Mouse (Mus musculus) forebrain, embryonic 10.5 days (tissue): ENCODE data around the gene Cyp46a1. TPM values are rescaled to one million over a fixed set of nuclear protein-coding genes. Genes with fewer than 3 reads are reported as not detected.
A peak's percentile ranks its signal among the peaks of the same experiment; 100 is the strongest.

Experiments used
- DNase-seq: peaks from one replicate; pipeline ENCODE4 v3.0.0-alpha.2; 2017; ENCODE audit warnings: low spot score; ENCODE audit errors: extremely low spot score
- H3K27ac ChIP-seq: fragments of 300-500 bp; sonication (generic); 2 replicates; pipeline ENCODE4 v1.5.1; 2016; ENCODE audit warnings: mild to moderate bottlenecking
- H3K27me3 ChIP-seq: fragments of 300-500 bp; sonication (generic); 2 replicates; pipeline ENCODE4 v1.6.1; 2016; ENCODE audit warnings: mild to moderate bottlenecking; ENCODE audit not compliant: poor library complexity, severe bottlenecking
- H3K36me3 ChIP-seq: fragments of 300-500 bp; sonication (generic); replicated peaks from 2 replicates; pipeline ENCODE4 v1.6.1; 2016; ENCODE audit warnings: mild to moderate bottlenecking, moderate library complexity
- H3K4me1 ChIP-seq: fragments of 300-500 bp; sonication (generic); 2 replicates; pipeline ENCODE4 v1.6.1; 2016
- H3K4me3 ChIP-seq: fragments of 300-500 bp; sonication (generic); 2 replicates; pipeline ENCODE4 v1.5.1; 2016; ENCODE audit warnings: mild to moderate bottlenecking, moderate library complexity
- H3K9me3 ChIP-seq: fragments of 300-500 bp; sonication (generic); 2 replicates; pipeline ENCODE4 v1.6.1; 2016; ENCODE audit warnings: mild to moderate bottlenecking, moderate library complexity
- WGBS: fragments of 180-500 bp; shearing (Covaris S2); methylation state at CpG from one replicate; pipeline ENCODE4 v1.1.7; 2016; 5-methylcytosine and 5-hydroxymethylcytosine counted together
- polyA plus RNA-seq: library from polyadenylated mRNA; unstranded; fragments of >200 nt; fragmentation: Nextera tagmentation; extraction: Ambion mirVana; gene quantifications from 2 replicates; pipeline ENCODE4 v1.2.1, GENCODE M21; 2016

Gene Cyp46a1
- polyA plus RNA-seq, 1 experiment from 2014 or later = 19.4 TPM

DNA sequence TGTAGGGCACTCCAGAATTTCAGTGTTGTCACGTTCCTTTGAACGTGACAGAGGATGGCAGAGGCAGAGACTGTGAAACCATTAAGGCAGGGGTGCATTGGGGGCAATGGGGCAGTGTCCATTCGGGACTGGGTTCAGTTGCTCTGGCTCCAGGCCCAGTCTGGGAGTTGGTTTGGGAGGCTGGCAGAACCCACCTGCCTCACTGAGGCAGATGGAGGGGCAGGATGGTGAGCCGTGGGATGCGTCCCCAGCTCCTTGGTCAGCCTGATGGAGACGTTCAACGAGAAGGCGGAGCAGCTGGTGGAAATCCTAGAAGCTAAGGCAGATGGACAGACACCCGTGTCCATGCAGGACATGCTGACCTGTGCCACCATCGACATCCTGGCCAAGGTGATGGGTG, 16.8 kb downstream of the Cyp46a1 start:
- Histone ChIP-seq H3K36me3 (peaks cover 9% of the 10 kb centered on the region; the same call in 1 of the 2 replicates), H3K4me3 (no peak overlapping the region), H3K4me1 (peaks cover 22% of the 10 kb centered on the region), H3K9me3 (peaks cover 5% of the 10 kb centered on the region; the same call in 1 of the 2 replicates), H3K27me3 (peaks cover 62% of the 10 kb centered on the region), H3K27ac (no peak overlapping the region)
- 94% methylated on average over 10 of the region's 10 CpGs for WGBS
- no peak for DNase-seq

GRCm38 (mm10) chr12:108352371-108353136, 18.4 kb downstream of the Cyp46a1 start:
- H3K36me3 ChIP-seq = peaks cover 9% of the 10 kb centered on the region; the same call in 1 of the 2 replicates
- H3K27me3 ChIP-seq = peaks cover 62% of the 10 kb centered on the region
- H3K9me3 ChIP-seq = peaks cover 6% of the 10 kb centered on the region; the same call in 1 of the 2 replicates
- no peak for DNase-seq
- peak overlapping the region; percentile 42 for H3K4me3 ChIP-seq
- WGBS = 8% methylated on average over 35 of the region's 35 CpGs
- H3K27ac ChIP-seq = peak overlapping the region; percentile 49; the same call in 1 of the 2 replicates
- H3K4me1 ChIP-seq = peaks cover 22% of the 10 kb centered on the region

DNA sequence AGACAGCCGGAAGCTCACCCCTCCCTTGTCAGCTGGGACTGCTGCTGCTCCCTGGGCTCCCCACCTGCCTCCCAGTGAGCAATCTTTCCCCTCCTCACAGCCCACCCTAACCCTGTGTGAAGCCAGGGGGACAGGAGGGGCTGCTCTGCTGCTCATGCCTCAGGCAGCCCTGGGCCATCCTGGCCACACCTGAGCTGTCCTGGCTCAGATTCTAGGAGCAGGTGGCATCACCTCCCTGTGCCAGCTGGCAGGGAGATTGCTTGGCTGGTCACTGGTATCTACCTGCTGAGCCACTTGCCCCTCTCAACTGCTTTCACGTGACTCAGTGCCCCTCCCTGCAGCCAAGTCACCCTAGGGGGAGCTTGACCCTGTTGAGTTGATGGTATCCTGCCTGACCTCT, 20.1 kb downstream of the Cyp46a1 start:
- Histone ChIP-seq H3K4me3 (no peak overlapping the region), H3K27me3 (peaks cover 54% of the 10 kb centered on the region), H3K36me3 (peaks cover 9% of the 10 kb centered on the region; the same call in 1 of the 2 replicates), H3K27ac (0 out of 2 replicates have a peak overlapping the region, but pooled peaks have one; percentile 20), H3K9me3 (peaks cover 6% of the 10 kb centered on the region; the same call in 1 of the 2 replicates), H3K4me1 (peaks cover 22% of the 10 kb centered on the region)
- 72% methylated on average over 2 of the region's 2 CpGs for WGBS
- DNase-seq = no peak

DNA sequence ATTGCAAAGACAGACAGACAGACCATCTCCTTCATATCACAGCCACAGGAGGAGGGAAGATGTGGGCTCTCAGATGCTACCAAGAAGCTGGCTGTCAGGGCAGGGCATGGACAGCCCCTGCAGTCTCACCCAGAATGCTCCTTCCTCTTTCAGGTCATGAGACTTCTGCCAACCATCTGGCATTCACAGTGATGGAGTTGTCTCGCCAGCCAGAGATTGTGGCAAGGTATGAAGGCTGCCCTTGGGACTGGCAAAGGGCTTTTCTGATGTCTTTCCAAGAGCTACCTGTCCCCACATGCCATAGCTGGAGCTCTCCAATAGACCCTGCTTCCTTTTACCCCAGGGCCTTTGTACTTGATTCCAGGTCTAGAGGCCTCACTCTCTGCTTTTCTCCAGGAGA, 21.1 kb downstream of the Cyp46a1 start:
- H3K27me3 ChIP-seq = peaks cover 45% of the 10 kb centered on the region
- no peak for DNase-seq
- 72% methylated on average over 1 of the region's 1 CpGs for WGBS

DNA sequence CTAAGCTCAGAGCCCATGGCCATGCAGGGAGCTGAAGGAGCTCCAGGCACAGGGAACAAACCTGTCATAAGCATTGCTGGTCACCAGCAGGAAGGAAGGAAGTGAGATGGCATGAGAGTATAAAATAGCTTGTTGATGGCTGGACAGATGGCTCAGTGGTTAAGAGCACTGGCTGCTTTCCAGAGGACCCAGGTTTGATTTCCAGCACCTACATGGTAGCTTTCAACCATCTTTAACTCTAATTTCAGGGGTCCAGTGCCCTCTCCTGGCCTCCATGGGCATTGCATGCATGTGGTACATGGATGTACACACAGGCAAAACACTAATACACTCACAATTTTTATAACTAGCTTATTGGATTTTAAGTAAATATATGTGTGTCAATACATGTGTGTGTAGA, 21.8 kb downstream of the Cyp46a1 start:
- Histone ChIP-seq H3K4me1 (peaks cover 17% of the 10 kb centered on the region), H3K36me3 (peaks cover 9% of the 10 kb centered on the region; the same call in 1 of the 2 replicates), H3K27ac (no peak overlapping the region), H3K9me3 (peaks cover 6% of the 10 kb centered on the region; the same call in 1 of the 2 replicates), H3K27me3 (peaks cover 37% of the 10 kb centered on the region), H3K4me3 (no peak overlapping the region)
- DNase-seq = no peak

More for the DNA sequence above, 21.1 kb downstream of the Cyp46a1 start:
- Histone ChIP-seq H3K36me3 (peaks cover 9% of the 10 kb centered on the region; the same call in 1 of the 2 replicates), H3K9me3 (peaks cover 6% of the 10 kb centered on the region; the same call in 1 of the 2 replicates), H3K4me3 (no peak overlapping the region), H3K4me1 (peaks cover 17% of the 10 kb centered on the region), H3K27ac (no peak overlapping the region)

- H3K27me3 ChIP-seq = no peaks in the 10 kb centered on the region
- H3K36me3 ChIP-seq = no peaks in the 10 kb centered on the region
- WGBS = 4% methylated on average over 5 of the region's 5 CpGs
- no peak overlapping the region for H3K4me3 ChIP-seq
- H3K9me3 ChIP-seq = no peaks in the 10 kb centered on the region
- H3K27ac ChIP-seq = peak overlapping the region; percentile 57; the same call in 1 of the 2 replicates
- peak; percentile 80 for DNase-seq
- peaks cover 36% of the 10 kb centered on the region for H3K4me1 ChIP-seq
Measured at GRCm38 (mm10) chr12:108363796-108364195, 29.6 kb downstream of the Cyp46a1 start.

DNA sequence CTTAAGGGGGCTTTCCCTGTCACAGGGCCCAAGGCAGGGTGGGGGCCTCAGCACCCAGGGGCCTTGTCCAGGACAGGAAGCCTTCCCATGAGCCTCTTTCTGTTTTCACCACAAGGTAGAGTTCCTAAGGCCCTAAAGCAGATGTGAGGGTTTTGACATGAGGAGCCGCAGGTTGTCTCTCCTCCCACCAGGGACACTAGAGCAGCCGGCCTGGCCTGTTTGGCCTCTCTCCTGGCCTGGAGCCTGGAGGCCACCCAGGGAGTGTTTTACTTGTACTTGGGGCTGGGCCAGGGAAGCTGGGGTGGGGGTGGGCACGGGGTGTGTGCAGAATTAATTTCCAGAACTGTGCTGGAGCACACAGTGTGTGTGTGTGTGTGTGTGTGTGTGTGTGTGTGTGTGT, 31.2 kb downstream of the Cyp46a1 start:
- Histone ChIP-seq H3K27me3 (no peaks in the 10 kb centered on the region), H3K9me3 (no peaks in the 10 kb centered on the region), H3K4me3 (no peak overlapping the region), H3K27ac (no peak overlapping the region), H3K36me3 (no peaks in the 10 kb centered on the region), H3K4me1 (peaks cover 50% of the 10 kb centered on the region)
- no peak for DNase-seq
- 57% methylated on average over 3 of the region's 3 CpGs for WGBS

- no peaks in the 10 kb centered on the region for H3K36me3 ChIP-seq
- no peaks in the 10 kb centered on the region for H3K27me3 ChIP-seq
- no peak overlapping the region for H3K4me3 ChIP-seq
- no peak for DNase-seq
- WGBS = 80% methylated on average over 7 of the region's 7 CpGs
- H3K27ac ChIP-seq = no peak overlapping the region
- H3K9me3 ChIP-seq = no peaks in the 10 kb centered on the region
- H3K4me1 ChIP-seq = peaks cover 55% of the 10 kb centered on the region
Measured at GRCm38 (mm10) chr12:108365868-108366267, 31.7 kb downstream of the Cyp46a1 start.

DNA sequence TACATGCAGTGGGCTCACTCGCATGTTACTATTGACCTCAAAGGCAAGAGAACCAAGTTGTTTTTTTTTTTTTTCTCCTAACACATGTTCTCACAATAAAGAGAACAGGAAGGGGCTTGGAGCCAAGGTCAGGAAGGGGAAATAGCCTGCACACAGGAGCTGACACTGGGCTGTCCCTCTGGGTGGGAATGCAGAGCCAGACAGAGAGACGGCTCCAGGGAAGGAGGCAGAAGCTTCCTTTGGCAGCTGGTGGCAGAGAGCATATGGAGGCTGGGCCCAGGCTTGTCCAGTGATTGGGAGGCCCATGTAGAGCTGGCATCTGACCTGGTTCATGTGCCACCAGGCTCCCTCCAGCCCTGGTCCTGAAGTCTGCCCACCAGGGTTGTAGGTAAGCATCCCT, 33.7 kb downstream of the Cyp46a1 start:
- peaks cover 65% of the 10 kb centered on the region for H3K4me1 ChIP-seq
- H3K4me3 ChIP-seq = no peak overlapping the region
- WGBS = 81% methylated on average over 2 of the region's 2 CpGs
- no peaks in the 10 kb centered on the region for H3K9me3 ChIP-seq
- no peaks in the 10 kb centered on the region for H3K27me3 ChIP-seq
- H3K27ac ChIP-seq = no peak overlapping the region
- no peaks in the 10 kb centered on the region for H3K36me3 ChIP-seq
- no peak for DNase-seq

- Histone ChIP-seq H3K9me3 (no peaks in the 10 kb centered on the region), H3K4me1 (peaks cover 61% of the 10 kb centered on the region), H3K27me3 (no peaks in the 10 kb centered on the region), H3K4me3 (no peak overlapping the region), H3K36me3 (no peaks in the 10 kb centered on the region), H3K27ac (peak overlapping the region; percentile 72)
- DNase-seq = no peak
- WGBS = 80% methylated on average over 5 of the region's 5 CpGs
Measured at GRCm38 (mm10) chr12:108368921-108369320, 34.7 kb downstream of the Cyp46a1 start.

DNA sequence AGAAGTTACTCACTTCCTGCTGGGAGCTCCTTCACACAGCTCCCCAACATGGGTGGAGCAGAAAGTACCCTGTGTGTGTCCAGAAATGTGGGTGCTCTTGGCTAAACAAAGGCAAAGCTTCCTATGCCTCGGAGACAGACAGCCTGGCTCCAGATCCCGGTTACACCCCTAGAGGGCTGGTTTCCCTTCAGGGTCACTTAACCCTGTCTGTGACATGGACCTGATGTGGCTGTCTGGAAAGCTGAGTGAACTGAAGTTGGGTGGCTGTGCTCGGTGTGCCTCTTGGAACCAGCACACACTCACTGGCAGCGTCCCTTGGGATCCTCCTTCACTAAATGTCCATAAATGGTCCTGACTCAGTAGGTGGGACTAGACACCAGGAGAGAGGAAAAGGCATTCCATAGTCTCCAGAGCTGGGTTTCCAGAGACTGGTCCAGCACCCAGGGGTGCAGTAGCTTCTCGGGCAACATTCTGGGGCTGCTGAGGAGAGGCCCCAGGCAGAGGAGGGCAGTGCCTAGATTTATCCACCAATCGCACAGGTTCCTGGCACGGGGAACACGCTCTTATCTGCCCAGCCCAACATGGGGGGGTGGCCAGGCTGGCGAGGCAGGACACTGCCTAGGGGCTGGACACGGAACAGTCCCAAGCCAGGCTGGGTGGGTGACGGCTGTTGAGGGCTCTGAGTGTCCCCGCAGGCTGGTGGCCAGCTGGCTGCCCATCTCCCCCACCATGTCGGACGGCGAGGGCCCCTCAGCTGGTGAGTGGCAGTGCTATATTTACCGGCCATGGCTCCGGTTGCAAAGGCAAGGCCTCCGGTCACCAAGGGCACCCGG, 36.6 kb downstream of the Cyp46a1 start, which contains the start of gene Eml1:
Gene Eml1, plus strand, starts transcription at position 362 of the 833 bp plus-strand sequence.
- no peaks in the 10 kb centered on the region for H3K9me3 ChIP-seq
- H3K27ac ChIP-seq = peak within 1 kb of the TSS; percentile 68
- DNase-seq = no peak
- WGBS = 82% methylated on average over 19 of the region's 19 CpGs
- peaks cover 46% of the 10 kb centered on the region for H3K4me1 ChIP-seq
- H3K36me3 ChIP-seq = no peaks in the 10 kb centered on the region
- no peaks in the 10 kb centered on the region for H3K27me3 ChIP-seq
- H3K4me3 ChIP-seq = no peak within 1 kb of the TSS

GRCm38 (mm10) chr12:108371429-108371765, 37.2 kb downstream of the Cyp46a1 start:
- Histone ChIP-seq H3K4me3 (no peak overlapping the region), H3K9me3 (no peaks in the 10 kb centered on the region), H3K27me3 (no peaks in the 10 kb centered on the region), H3K27ac (peak overlapping the region; percentile 68), H3K36me3 (no peaks in the 10 kb centered on the region), H3K4me1 (peaks cover 46% of the 10 kb centered on the region)
- 77% methylated on average over 6 of the region's 6 CpGs for WGBS
- DNase-seq = no peak
